Mouse (Mus musculus) retina, postnatal 1 day (tissue): ENCODE results near the gene Eif4g3.

Experiments used
- DNase-seq: peaks from one replicate; pipeline ENCODE4 v3.0.0-alpha.2; 2012

Eif4g3 gene

DNA sequence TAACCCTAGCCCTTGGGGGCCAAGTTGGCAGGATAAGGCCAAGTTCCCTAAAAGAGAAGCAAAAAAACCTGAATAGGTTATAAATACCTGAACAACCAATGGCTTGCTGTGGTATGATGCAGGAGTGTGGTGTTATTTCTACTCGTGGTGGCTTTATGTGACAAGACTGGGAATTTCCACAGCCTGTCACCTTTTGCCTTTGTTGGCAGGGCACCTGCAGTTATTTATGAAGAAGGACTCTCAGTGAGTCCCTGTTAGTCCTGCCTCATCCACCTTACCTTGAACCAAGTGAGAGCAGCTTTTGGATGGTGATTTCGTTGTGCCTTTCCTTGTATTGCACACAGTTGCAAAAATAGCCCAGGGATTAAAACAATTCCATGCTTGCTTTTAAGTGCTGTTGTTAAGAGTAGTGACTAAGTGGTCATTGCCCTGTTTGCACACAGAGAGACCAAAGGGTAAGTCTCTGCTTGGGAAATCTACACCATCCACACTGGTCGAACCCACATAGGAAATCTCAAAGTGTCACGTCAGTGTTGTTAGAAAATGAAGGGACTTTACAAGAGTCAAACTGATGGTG is 72.9 kb downstream of the Eif4g3 start:
- no peak for DNase-seq

DNA sequence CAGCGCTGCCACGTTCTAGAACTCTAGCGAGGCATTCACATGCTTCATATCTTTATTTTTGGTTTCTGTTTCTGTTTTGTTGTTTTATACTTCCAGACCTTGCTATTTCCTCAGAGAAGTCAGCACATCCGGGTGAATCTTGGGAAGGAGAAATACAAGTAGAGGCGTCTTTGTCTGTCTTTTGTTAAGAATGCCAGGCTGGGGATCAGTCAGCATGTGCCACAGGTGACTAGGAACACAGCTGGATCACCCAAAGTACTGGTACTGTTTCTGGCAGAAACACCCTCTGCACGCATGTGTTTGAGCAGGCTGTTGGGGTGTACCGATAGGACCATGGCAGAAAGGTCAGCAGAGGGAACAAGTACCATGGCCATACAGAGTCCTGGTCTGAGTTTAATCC is 73.6 kb downstream of the Eif4g3 start:
- DNase-seq = no peak

DNA sequence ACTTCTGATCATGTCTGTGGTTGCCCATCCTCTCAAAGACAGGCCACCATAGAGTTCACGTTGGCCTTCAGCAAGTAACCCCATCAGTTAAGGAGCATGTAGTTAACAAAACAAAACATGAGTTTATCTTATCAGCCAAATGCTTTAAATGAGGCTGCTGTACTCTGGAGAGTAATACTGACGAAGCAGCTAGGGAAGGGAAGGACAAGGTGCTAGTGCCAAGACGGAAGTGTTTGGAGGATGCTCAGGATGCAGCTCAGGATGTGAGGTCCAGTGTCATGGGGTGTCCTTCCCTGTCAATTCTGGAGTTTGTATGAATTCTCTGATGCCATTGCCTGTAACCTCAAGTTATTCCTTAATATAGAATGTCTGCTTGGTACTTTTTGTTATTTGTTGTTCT is 75.0 kb downstream of the Eif4g3 start:
- DNase-seq = no peak

DNA sequence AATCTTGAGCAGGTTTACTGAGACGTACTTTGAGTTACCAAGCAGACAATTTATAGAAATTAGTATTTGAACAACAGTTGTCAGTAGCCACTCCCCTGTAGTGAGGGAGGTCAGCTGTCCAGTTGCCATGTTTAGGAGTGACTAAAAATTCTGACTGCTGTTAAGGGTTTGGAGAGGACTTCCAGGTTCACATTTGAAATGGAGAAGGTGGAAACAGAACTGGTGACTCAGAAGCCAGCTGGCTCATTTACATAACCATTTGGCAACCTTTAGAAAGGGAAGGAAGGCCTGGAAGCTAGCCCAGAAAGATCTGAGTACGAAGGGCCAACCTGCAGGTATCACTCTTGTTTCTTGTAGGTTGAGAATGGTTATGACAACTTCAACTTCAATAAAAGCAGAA is 75.8 kb downstream of the Eif4g3 start:
- no peak for DNase-seq

DNA sequence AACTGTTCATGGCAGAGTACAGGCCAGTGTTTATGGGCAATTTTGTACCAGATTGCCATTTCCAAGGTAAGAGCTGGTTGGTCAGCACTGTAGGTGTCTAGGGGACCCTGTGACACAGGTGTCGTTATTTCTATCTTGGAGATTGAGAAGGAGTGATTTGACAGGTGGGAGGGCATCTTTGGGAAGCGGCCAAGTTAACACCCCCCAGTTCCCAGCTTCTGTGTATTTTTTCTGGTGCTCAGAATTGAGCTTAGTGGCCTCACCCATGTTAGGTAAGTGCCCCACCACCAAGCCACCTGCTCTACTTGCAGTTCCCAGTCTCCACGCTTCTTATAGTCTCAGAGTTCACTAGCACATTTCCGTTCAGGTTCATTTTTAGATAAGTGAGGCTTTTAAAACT is 76.5 kb downstream of the Eif4g3 start:
- DNase-seq = no peak

DNA sequence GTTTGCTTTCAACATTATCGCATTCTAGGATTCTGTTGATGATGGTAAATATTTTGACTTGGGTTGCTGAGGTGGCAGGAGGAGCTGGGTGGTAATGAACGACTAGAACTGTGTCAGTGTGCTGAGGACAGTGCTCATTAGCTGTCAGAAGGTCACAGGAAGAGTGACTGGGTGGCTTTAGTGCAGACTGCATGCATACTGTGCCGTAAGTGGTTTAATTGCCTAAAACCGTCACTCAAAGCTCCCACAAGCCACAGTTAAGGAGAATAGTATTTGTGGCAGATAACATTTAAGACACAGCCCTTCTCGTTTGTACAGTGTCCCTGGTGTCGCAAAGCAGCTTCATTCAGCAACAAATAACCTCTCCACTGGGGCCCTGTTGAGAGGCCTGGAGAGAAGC is 78.7 kb downstream of the Eif4g3 start:
- peak; percentile 14 for DNase-seq

DNA sequence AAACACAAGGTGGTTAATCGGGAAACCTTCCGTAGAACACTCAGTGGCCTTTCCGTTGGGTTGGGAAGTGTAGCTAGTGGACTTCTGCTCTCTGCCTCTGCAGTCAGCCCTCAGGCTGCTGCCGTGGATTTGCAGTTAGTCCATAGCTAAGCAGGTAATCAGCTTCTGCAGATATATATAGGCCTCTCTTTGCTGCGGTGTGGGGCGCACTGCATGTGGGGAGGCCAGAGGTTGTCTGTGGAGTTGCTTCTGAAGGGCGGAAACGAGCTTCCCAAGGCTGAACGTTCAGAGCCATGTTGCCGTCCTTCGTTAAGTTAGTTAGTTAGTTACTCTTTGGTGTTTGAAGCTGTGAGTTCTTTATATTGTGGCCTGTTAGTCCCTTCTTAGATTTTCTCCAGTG is 80.3 kb downstream of the Eif4g3 start:
- DNase-seq = peak; percentile 15

DNA sequence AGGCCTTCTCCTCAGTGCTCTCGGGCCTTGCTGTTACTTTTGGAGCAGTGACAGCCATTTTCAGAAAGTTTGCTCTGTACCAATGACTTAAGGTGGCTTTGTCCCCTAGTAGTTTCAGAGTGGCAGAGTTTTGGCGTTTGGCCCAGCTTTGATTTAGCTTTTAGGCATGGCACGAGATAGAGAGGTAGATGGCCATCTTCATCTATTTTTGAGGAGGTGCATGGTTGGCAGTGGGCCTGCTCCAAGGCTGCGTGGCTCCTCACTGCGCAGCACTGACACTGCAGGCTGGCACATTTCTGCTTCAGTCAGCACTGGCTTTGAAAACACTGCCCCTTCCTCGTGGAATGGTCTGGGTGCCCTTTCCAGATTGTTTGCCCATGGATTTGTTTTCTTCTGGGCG is 80.7 kb downstream of the Eif4g3 start:
- DNase-seq = no peak

DNA sequence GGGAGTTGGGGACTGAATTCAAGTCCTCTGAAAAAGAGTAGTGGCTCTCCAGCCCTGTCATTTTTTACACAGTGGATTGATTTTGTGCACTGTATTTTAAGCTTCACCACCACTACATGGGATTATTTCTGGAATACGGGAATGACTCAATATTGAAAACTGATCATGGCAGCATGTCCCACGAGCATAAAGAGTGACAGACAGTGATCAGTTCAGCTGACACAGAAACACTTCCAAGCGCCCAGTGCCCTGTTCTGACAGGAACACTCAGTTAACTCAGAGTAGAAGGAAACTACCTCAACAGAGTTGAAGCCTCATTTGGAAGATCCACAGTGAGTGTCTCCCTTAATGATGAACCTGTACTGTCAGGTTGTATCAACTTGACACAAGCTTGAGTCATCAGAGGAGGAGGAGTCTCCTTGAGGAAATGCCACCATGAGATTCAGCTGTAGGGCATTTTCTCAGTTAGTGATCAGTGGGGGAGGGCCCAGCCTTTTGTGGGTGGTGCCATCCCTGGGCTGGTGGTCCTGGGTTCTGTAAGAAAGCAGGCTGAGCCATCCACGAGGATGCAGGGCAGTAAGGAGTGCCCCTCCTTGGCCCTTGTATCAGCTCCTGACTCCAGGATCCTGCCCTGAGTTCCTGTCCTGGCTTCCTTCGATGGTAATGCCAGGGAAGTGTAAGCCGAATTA is 82.2 kb downstream of the Eif4g3 start:
- peak; percentile 26 for DNase-seq

DNA sequence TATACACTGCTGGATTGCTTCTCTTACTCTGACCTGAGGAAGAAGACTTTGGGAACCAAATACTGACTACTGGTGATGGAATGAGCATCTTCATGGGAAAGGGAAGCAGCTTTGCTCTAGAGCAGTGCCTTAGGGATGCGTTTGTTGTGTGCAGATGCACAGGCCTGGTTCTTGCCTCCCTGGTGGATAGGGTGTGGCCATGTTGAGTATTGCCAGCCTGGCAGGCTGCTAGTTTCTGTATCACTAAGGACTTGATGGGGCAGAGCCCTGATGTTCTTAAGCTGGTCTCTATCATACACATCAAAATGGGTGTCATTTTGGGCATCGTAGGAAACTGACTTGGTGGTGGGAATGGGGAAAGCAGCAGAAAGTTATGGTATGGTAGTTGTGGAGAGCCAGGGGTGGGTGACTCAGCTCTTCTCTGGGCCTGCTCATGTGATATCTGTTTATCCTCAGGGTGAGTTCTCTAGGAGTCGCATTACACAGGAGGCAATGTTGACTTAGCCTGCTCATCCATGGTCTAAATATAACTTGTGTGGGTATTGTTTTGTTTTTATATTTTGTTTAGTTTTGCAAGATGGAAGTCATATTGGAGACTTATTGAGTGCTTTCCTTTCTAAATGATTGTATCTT is 85.0 kb downstream of the Eif4g3 start:
- DNase-seq = no peak

DNA sequence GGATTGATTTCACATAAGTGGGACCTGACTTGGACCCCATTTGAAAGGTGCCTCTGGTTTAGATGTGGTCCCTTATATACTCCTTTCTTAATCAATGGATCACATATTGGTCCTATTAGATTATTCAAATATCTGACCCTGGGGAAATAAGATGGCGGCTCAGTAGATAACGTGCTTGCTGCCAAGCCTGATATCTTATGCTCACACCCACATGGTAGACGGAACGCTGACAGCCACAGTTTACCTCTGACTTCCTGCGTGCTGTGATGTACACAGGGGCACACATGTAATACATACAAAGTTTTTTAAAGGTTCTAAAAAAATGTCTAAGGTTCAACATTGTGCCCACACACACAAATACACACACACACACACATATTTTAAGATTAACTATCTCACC is 86.4 kb downstream of the Eif4g3 start:
- DNase-seq = no peak

DNA sequence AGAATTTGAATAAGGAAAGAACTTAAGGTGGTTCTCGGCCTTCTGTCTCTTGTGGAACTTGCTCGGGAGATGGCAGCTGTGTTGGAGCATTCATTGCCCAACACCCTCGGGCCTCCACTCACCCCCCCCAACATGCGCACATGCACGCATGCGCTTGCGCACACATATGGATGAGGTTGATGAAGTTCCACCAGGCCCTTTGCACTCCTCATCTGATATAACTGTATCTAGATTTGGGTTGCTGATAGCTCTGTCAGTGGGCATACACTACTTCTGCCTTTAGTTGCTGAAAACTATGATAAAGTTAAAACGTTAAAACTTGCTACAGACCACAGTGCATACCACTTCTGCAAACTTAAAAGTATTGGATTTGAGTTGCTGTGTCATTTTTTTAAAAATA is 89.6 kb downstream of the Eif4g3 start:
- no peak for DNase-seq

DNA sequence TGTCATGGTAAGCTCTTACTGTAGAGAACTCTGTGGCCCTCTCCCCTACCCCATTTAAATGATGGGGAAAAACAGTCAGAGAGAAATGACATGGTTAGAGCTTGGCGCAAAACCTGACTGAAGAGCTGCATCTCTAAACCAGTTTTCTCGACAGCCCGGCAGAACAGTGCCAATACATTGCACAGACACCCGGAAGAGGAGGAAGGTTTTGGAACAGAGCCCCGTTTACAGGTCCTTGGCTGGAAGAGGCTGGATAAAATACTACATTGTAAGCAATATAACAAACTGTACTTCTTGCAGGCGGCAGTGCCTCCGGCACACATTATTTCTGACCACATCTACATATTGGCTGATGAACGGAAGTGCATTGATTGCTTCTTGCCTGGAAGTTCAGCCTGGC is 91.3 kb downstream of the Eif4g3 start:
- DNase-seq = no peak

DNA sequence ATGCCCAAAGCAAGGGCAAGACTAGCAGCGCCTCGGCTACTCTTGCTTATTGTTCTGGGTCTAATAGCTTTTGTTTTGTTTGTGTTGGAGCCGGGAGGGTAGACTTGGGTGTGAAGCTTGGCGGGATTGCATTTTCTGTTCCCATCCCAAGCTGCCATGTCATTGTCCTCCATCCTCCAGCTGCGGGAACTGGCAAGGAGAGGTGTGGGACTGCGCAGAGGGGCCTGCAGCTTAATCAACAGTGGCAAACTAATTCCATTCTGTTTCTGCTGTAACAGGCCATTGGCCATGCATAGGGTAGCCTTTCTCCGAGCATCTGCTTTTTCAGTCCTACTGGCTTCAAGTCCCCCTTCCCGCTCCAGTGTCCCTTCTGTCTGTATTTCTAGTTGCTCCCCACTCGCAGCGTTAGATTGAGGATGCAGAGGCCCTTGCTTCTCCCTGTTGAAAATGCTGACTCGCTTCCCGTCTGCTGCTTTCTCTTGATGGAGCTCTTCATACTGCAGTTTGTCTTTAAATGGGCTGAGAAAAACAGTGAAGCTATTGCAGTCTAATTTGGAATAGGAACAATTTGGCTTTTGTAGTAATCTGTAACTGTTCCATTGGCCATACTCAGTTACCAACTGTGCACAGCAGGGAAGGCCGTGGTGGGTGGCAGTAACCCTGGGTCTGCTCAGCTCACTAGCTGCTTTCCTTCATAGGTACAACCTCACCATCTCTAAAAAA is 92.2 kb downstream of the Eif4g3 start:
- no peak for DNase-seq

DNA sequence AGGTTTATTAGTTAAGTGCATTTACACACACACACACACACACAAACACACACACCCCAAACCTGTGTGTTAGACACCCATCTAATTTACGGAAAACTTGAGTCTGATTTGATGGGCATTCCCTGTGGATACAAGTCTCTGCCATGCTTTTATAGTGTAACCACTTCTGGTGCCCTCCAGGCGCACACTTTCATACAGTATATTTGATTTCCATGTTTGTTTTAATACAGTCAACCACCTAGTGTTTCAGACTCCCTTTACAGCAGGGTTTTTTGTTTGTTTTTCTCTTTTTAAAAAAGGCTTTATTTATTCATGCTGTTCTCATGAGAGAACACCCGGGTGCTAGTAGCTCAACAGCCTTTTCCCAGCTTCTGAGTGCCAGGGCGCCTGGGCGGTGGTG is 94.1 kb downstream of the Eif4g3 start:
- no peak for DNase-seq

DNA sequence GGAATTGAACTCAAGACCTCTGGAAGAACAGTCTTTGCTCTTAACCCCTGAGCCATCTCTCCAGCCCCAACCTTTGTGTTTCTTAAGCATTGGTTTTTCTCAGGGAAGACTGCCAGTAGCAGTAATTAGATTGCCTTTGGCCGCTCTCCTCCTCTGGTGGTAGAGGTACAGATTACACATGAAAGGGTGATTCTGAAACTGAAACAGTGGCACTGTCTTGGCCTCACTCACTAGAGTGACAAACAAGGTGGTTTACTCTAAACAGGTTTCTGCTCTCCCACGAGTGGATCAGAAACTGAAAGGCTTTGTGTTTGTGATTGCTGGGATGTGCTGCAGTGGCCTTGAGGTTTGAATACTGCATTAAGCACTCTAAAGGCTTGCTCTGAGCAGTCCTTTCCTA is 96.7 kb downstream of the Eif4g3 start:
- no peak for DNase-seq

DNA sequence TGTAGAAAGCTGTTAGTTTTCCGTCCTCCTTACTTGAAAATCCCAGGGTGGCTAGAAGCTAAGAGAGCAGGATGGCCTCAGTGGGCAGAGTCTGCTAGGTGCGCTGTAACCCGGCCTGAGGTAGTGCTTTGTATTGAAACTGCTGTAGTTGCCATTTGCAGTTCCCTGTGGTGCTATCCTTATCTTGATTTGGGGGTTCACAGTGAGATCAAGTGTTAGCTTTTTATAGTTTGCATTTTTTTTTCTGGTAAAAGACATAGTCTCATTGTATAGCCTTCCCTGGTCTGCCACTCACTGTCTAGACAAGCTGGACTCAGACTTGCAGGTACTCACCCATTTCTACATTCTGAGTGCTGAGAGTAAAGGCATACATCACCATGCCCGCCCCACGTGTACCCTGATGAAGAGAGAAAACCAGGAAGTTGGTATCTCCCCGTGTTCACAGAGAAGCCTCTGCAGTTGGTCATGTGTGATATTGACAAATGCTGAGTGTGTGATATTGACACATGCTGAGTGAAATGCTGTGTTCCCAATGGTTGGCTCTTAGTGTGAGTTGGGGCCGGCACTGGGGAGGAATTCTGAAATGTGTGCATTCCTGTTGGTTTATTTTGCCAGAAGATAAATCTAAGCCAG is 98.9 kb downstream of the Eif4g3 start:
- no peak for DNase-seq

DNA sequence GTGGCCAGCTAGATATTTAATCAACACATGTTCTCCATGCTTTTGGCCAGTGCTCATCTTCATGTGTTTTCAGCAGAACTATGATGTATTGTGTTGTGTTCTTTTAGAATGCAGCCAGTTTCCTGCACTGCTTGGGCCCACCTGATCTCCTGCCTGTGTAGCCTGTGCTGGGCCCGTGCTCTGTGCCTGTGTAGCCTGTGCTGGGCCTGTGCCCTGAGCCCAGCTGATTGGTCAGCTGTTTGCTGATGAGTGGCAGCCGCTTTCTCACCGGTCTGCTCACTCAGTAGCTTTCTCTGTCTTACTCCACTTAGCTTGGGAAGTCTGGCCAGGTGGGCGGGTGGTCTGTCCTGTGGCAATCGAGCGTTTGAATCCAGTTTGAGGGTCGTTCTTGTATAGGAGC is 107.6 kb downstream of the Eif4g3 start:
- no peak for DNase-seq

DNA sequence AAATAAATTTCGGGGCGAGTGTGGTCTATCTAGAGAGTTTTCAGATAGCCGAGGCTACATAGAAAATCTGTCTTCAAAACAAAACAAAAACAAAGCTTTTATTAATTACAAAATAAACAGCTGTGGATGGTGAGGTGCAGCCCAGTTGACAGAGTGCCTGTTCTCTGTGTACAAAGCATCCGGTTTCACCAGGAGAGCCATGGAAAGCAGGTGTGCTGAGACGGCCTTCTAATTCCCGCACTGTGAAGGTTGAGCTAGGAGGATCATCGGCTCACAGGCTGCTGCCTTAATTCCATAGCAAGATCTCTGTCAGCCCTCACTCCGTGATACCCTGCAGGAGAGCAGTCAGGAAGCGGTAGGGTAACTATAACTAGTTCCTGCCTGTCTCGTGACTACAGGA is 109.0 kb downstream of the Eif4g3 start:
- DNase-seq = peak; percentile 9

DNA sequence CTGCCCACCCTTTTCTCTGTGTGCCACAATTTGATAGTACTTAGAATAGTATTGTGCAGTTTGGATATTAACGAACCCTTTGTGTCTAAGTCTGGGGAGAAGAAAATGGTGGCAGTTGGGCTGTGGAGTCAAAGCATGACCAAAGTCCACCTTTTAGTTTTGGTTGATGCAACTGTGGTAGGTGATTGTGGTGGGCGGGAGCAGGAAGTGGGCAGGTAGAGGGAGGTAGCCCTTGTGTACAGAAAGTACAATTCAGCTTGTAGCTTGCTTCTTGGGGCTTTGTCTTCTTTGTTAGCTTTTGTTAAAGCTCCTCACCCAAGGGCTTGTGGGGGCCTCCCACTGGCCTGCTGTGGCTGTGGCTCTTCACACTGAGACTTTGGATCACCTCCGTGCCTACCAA is 109.6 kb downstream of the Eif4g3 start:
- DNase-seq = no peak

DNA sequence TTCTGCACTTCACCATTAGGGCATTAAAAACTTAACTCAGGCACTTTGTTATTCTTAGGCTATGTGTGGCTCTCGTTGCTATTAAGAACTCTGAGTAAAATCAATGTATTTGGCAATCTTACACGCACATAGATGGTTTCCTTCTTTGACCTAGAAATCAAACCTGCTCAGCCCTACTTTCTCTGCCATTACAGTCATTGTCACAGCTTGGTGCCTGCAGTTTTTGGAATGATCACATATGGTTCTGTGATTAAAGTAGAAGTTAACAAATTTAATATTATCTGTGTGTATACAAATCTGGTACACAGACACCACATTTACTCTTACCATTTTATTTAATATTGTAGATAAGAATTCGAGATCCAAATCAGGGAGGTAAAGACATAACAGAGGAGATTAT is 112.1 kb downstream of the Eif4g3 start:
- no peak for DNase-seq

DNA sequence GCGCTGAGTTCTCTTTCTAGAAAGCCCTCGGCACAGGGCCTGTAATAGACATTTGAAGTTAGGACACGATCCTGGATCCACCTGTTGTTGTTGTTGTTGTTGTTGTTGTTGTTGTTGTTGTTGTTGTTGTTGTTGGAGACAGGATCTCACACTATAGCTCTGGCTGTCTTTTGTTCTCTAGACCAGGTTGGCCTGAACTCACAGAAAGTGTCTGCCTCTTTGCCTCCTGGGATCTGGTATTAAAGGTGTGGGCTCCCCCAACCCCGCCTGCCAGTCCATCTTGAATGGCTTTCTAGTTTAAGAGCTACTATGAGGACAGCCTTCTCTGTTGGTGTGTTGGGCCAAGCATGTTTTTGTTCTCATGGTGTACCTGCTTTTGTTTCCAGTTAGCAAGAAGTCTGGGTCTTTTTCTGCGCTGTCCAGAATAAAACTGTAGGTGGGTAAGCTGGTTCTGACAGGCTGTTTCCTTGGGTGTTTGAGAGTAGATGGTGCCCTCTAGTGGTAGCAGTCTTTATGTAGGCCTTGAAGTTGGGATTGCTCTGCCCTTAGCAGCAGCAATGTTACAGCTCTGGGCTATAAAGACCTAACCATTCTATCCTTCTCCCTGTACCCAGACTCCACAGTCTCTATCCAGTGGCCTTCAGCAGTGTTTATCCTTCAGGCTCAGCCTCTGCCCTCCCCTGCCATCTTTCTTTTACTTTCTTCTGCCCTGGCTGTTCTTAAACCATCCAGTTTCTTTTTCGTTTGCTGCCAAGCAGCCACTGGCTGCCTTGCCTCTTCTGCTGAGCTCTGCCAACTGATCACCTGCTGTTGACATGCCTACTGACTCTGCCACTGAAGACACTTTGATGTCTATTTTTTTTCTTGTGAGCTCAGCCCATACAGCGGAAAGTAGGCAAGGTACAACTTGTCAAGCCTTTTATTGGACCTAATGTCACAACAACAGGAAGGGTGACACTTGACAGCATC is 114.9 kb downstream of the Eif4g3 start:
- DNase-seq = peak; percentile 84
